Mouse (Mus musculus): ENCODE results near the gene Hsd17b14. TPM values are rescaled to one million over a fixed set of nuclear protein-coding genes. Genes with fewer than 3 reads are reported as not detected.

Hsd17b14 gene
- polyA plus RNA-seq, 1 experiment from 2014 or later: 0.73 TPM

- no peaks in the 10 kb centered on the region for H3K36me3 ChIP-seq (ENCODE audit: control insufficient read depth, insufficient read depth)
- no peaks in the 10 kb centered on the region for H3K4me1 ChIP-seq (replicated peaks; ENCODE audit: control insufficient read depth, insufficient read depth, low read length)
- peaks cover 3% of the 10 kb centered on the region; the same call in 1 of the 2 replicates for H3K27me3 ChIP-seq (replicated peaks; ENCODE audit: control insufficient read depth, insufficient read depth, low read length)
- ATAC-seq: no peak
- no peak overlapping the region for H3K4me2 ChIP-seq (replicated peaks; ENCODE audit: low read depth)
- H3K27ac ChIP-seq (ENCODE audit: low read depth, low read length): no peak overlapping the region
- WGBS: 72% methylated on average over 7 of the region's 7 CpGs
- H3K9ac ChIP-seq (ENCODE audit: low read depth, low read length): no peak overlapping the region
- no peak for TF ChIP-seq CTCF (IDR thresholded peaks at IDR 0.05; ENCODE audit: low read depth)
- H3K9me3 ChIP-seq (ENCODE audit: control insufficient read depth): no peaks in the 10 kb centered on the region
- no peak overlapping the region for H3K4me3 ChIP-seq (ENCODE audit: low read depth, low read length)
Observed at GRCm38 (mm10) chr7:45560241-45560640, 5.5 kb downstream of the Hsd17b14 start.

GRCm38 (mm10) chr7:45560843-45561623 lies 6.3 kb downstream of the Hsd17b14 start:
- Histone ChIP-seq H3K36me3 (ENCODE audit: control insufficient read depth, insufficient read depth) (no peaks in the 10 kb centered on the region), H3K4me3 (ENCODE audit: low read depth, low read length) (0 out of 2 replicates have a peak overlapping the region, but pooled peaks have one; percentile 1), H3K4me2 (replicated peaks; ENCODE audit: low read depth) (peak overlapping the region; percentile 45), H3K9ac (ENCODE audit: low read depth, low read length) (no peak overlapping the region), H3K9me3 (ENCODE audit: control insufficient read depth) (no peaks in the 10 kb centered on the region), H3K27ac (ENCODE audit: low read depth, low read length) (no peak overlapping the region), H3K27me3 (replicated peaks; ENCODE audit: control insufficient read depth, insufficient read depth, low read length) (peaks cover 3% of the 10 kb centered on the region; the same call in 1 of the 2 replicates), H3K4me1 (replicated peaks; ENCODE audit: control insufficient read depth, insufficient read depth, low read length) (no peaks in the 10 kb centered on the region)
- peak; percentile 27; the same call in 1 of the 2 replicates for ATAC-seq
- TF ChIP-seq CTCF (IDR thresholded peaks at IDR 0.05; ENCODE audit: low read depth): peak; percentile 94
- WGBS: 24% methylated on average over 17 of the region's 17 CpGs

GRCm38 (mm10) chr7:45561624-45562520 lies 7.2 kb downstream of the Hsd17b14 start:
- Histone ChIP-seq H3K27ac (ENCODE audit: low read depth, low read length) (no peak overlapping the region), H3K4me3 (ENCODE audit: low read depth, low read length) (0 out of 2 replicates have a peak overlapping the region, but pooled peaks have one; percentile 1), H3K9me3 (ENCODE audit: control insufficient read depth) (no peaks in the 10 kb centered on the region), H3K27me3 (replicated peaks; ENCODE audit: control insufficient read depth, insufficient read depth, low read length) (peaks cover 3% of the 10 kb centered on the region; the same call in 1 of the 2 replicates), H3K9ac (ENCODE audit: low read depth, low read length) (no peak overlapping the region), H3K36me3 (ENCODE audit: control insufficient read depth, insufficient read depth) (no peaks in the 10 kb centered on the region), H3K4me1 (replicated peaks; ENCODE audit: control insufficient read depth, insufficient read depth, low read length) (no peaks in the 10 kb centered on the region), H3K4me2 (replicated peaks; ENCODE audit: low read depth) (peak overlapping the region; percentile 45)
- WGBS: 38% methylated on average over 12 of the region's 12 CpGs
- TF ChIP-seq CTCF (IDR thresholded peaks at IDR 0.05; ENCODE audit: low read depth): no peak
- peak; percentile 35 for ATAC-seq

- no peak overlapping the region for H3K4me2 ChIP-seq (replicated peaks; ENCODE audit: low read depth)
- H3K36me3 ChIP-seq (ENCODE audit: control insufficient read depth, insufficient read depth): no peaks in the 10 kb centered on the region
- H3K4me3 ChIP-seq (ENCODE audit: low read depth, low read length): no peak overlapping the region
- H3K9me3 ChIP-seq (ENCODE audit: control insufficient read depth): no peaks in the 10 kb centered on the region
- TF ChIP-seq CTCF (IDR thresholded peaks at IDR 0.05; ENCODE audit: low read depth): no peak
- WGBS: 67% methylated on average over 2 of the region's 2 CpGs
- no peaks in the 10 kb centered on the region for H3K4me1 ChIP-seq (replicated peaks; ENCODE audit: control insufficient read depth, insufficient read depth, low read length)
- H3K27ac ChIP-seq (ENCODE audit: low read depth, low read length): no peak overlapping the region
- peaks cover 3% of the 10 kb centered on the region; the same call in 1 of the 2 replicates for H3K27me3 ChIP-seq (replicated peaks; ENCODE audit: control insufficient read depth, insufficient read depth, low read length)
- ATAC-seq: no peak
- no peak overlapping the region for H3K9ac ChIP-seq (ENCODE audit: low read depth, low read length)
Observed at GRCm38 (mm10) chr7:45564811-45565210, 10.1 kb downstream of the Hsd17b14 start.

GRCm38 (mm10) chr7:45565446-45565845 lies 10.8 kb downstream of the Hsd17b14 start:
- no peaks in the 10 kb centered on the region; the same call in 1 of the 2 replicates for H3K36me3 ChIP-seq (ENCODE audit: control insufficient read depth, insufficient read depth)
- WGBS: 94% methylated on average over 9 of the region's 9 CpGs
- H3K9me3 ChIP-seq (ENCODE audit: control insufficient read depth): no peaks in the 10 kb centered on the region
- no peak overlapping the region for H3K4me3 ChIP-seq (ENCODE audit: low read depth, low read length)
- no peak overlapping the region for H3K4me2 ChIP-seq (replicated peaks; ENCODE audit: low read depth)
- no peak for ATAC-seq
- no peaks in the 10 kb centered on the region; the same call in 1 of the 2 replicates for H3K4me1 ChIP-seq (replicated peaks; ENCODE audit: control insufficient read depth, insufficient read depth, low read length)
- H3K27me3 ChIP-seq (replicated peaks; ENCODE audit: control insufficient read depth, insufficient read depth, low read length): peaks cover 3% of the 10 kb centered on the region; the same call in 1 of the 2 replicates
- H3K9ac ChIP-seq (ENCODE audit: low read depth, low read length): no peak overlapping the region
- no peak for TF ChIP-seq CTCF (IDR thresholded peaks at IDR 0.05; ENCODE audit: low read depth)
- H3K27ac ChIP-seq (ENCODE audit: low read depth, low read length): no peak overlapping the region

Data from intestine, postnatal 0 days (tissue).